Mouse (Mus musculus): ENCODE results near the gene Olfr1167. TPM values are rescaled to one million over a fixed set of nuclear protein-coding genes. Genes with fewer than 3 reads are reported as not detected.
"Not testable (repeated sequence)": the region's sequence is repeated elsewhere in the genome, so short reads cannot be mapped to it uniquely, and the experiment has no call there.

Olfr1167 gene
- total RNA-seq (2021), result not detected
- polyA plus RNA-seq (2012; rRNA removed), result not detected in 2 replicates
- long read RNA-seq, result 0 reads

- not testable (repeated sequence) for DNase-seq
These were observed at the start of gene Olfr1167 for GRCm38 (mm10) chr2:88155093-88155492. Gene Olfr1167 (minus strand): TSS chr2:88155193.

- DNase-seq, result no peak
These were observed 26.6 kb upstream of the Olfr1167 start, which contains the start of gene Olfr1168 for GRCm38 (mm10) chr2:88181580-88181979. Gene Olfr1168 (plus strand): TSS chr2:88181880.

GRCm38 (mm10) chr2:88128172-88128571, 26.8 kb downstream of the Olfr1167 start, which contains the start of gene Olfr1166:
Gene Olfr1166 (minus strand): TSS chr2:88128272.
- DNase-seq, result no peak

Other genes with a start within 250 kb of the Olfr1167 start
- not detected for gene Olfr1155, start 210.1 kb downstream of the Olfr1167 start, total RNA-seq (2021)
- not detected in 2 replicates for gene Olfr1155, start 210.1 kb downstream of the Olfr1167 start, polyA plus RNA-seq (2012; rRNA removed)
- not detected for gene Olfr1156, start 202.1 kb downstream of the Olfr1167 start, total RNA-seq (2021)
- not detected in 2 replicates for gene Olfr1156, start 202.1 kb downstream of the Olfr1167 start, polyA plus RNA-seq (2012; rRNA removed)
- gene Olfr1157, start 186.9 kb downstream of the Olfr1167 start, total RNA-seq (2021), result not detected
- not detected in 2 replicates for gene Olfr1157, start 186.9 kb downstream of the Olfr1167 start, polyA plus RNA-seq (2012; rRNA removed)
- not detected for gene Olfr74, start 180.5 kb downstream of the Olfr1167 start, total RNA-seq (2021)
- gene Olfr74, start 180.5 kb downstream of the Olfr1167 start, polyA plus RNA-seq (2012; rRNA removed), result not detected in 2 replicates
- gene Olfr1158, start 165.1 kb downstream of the Olfr1167 start, total RNA-seq (2021), result not detected
- gene Olfr1158, start 165.1 kb downstream of the Olfr1167 start, polyA plus RNA-seq (2012; rRNA removed), result not detected in 2 replicates
- gene Olfr1160, start 146.9 kb downstream of the Olfr1167 start, total RNA-seq (2021), result not detected
- not detected in 2 replicates for gene Olfr1160, start 146.9 kb downstream of the Olfr1167 start, polyA plus RNA-seq (2012; rRNA removed)
- not detected for gene Olfr1161, start 132.4 kb downstream of the Olfr1167 start, total RNA-seq (2021)
- gene Olfr1161, start 132.4 kb downstream of the Olfr1167 start, polyA plus RNA-seq (2012; rRNA removed), result not detected in 2 replicates
- gene Olfr73, start 117.5 kb downstream of the Olfr1167 start, total RNA-seq (2021), result not detected
- gene Olfr73, start 117.5 kb downstream of the Olfr1167 start, polyA plus RNA-seq (2012; rRNA removed), result not detected in 2 replicates
- not detected for gene Olfr1162, start 104.1 kb downstream of the Olfr1167 start, total RNA-seq (2021)
- gene Olfr1162, start 104.1 kb downstream of the Olfr1167 start, polyA plus RNA-seq (2012; rRNA removed), result not detected in 2 replicates
- not detected for gene Olfr1163, start 83.4 kb downstream of the Olfr1167 start, total RNA-seq (2021)
- not detected in 2 replicates for gene Olfr1163, start 83.4 kb downstream of the Olfr1167 start, polyA plus RNA-seq (2012; rRNA removed)
- gene Olfr1164, start 61.2 kb downstream of the Olfr1167 start, total RNA-seq (2021), result not detected
- not detected in 2 replicates for gene Olfr1164, start 61.2 kb downstream of the Olfr1167 start, polyA plus RNA-seq (2012; rRNA removed)
- gene Olfr1166, start 26.9 kb downstream of the Olfr1167 start, total RNA-seq (2021), result not detected
- gene Olfr1166, start 26.9 kb downstream of the Olfr1167 start, polyA plus RNA-seq (2012; rRNA removed), result not detected in 2 replicates
- gene Olfr1168, start 26.7 kb upstream of the Olfr1167 start, total RNA-seq (2021), result not detected
- gene Olfr1168, start 26.7 kb upstream of the Olfr1167 start, polyA plus RNA-seq (2012; rRNA removed), result not detected in 2 replicates
- not detected for gene Olfr1170, start 73.1 kb upstream of the Olfr1167 start, total RNA-seq (2021)
- gene Olfr1170, start 73.1 kb upstream of the Olfr1167 start, polyA plus RNA-seq (2012; rRNA removed), result not detected in 2 replicates
- not detected for gene Olfr1173, start 124.7 kb upstream of the Olfr1167 start, total RNA-seq (2021)
- not detected in 2 replicates for gene Olfr1173, start 124.7 kb upstream of the Olfr1167 start, polyA plus RNA-seq (2012; rRNA removed)
- not detected for gene Olfr1174-ps, start 159.9 kb upstream of the Olfr1167 start, total RNA-seq (2021)
- not detected in 2 replicates for gene Olfr1174-ps, start 159.9 kb upstream of the Olfr1167 start, polyA plus RNA-seq (2012; rRNA removed)
- not detected for gene Olfr1175-ps, start 172.0 kb upstream of the Olfr1167 start, total RNA-seq (2021)
- gene Olfr1175-ps, start 172.0 kb upstream of the Olfr1167 start, polyA plus RNA-seq (2012; rRNA removed), result not detected in 2 replicates
- gene Olfr1176, start 181.5 kb upstream of the Olfr1167 start, total RNA-seq (2021), result not detected
- not detected in 2 replicates for gene Olfr1176, start 181.5 kb upstream of the Olfr1167 start, polyA plus RNA-seq (2012; rRNA removed)
- not detected for gene Olfr1177-ps, start 191.3 kb upstream of the Olfr1167 start, total RNA-seq (2021)
- not detected in 2 replicates for gene Olfr1177-ps, start 191.3 kb upstream of the Olfr1167 start, polyA plus RNA-seq (2012; rRNA removed)
- gene Olfr1178, start 231.9 kb upstream of the Olfr1167 start, total RNA-seq (2021), result not detected
- not detected in 2 replicates for gene Olfr1178, start 231.9 kb upstream of the Olfr1167 start, polyA plus RNA-seq (2012; rRNA removed)